Mouse (Mus musculus): ENCODE results near the gene Tmem161a. TPM values are rescaled to one million over a fixed set of nuclear protein-coding genes. Genes with fewer than 3 reads are reported as not detected.

Gene Tmem161a
- polyA plus RNA-seq, 1 experiment from 2014 or later: 43.9 TPM

GRCm38 (mm10) chr8:70193238-70193637 lies 21.1 kb downstream of the Tmem161a start:
- ATAC-seq (ENCODE audit: low FRiP score): no peak
- no peaks in the 10 kb centered on the region for H3K36me3 ChIP-seq
- no peaks in the 10 kb centered on the region; the same call in 1 of the 2 replicates for H3K27me3 ChIP-seq
- H3K4me2 ChIP-seq (replicated peaks): no peak overlapping the region
- no peaks in the 10 kb centered on the region for H3K9me3 ChIP-seq (replicated peaks)
- 0 out of 2 replicates have a peak, but pooled peaks cover 3% of the 10 kb centered on the region for H3K4me1 ChIP-seq
- H3K4me3 ChIP-seq: no peak overlapping the region
- H3K9ac ChIP-seq: peak overlapping the region; percentile 19; the same call in 1 of the 2 replicates
- H3K27ac ChIP-seq: no peak overlapping the region
- WGBS: 56% methylated on average over 5 of the region's 5 CpGs

GRCm38 (mm10) chr8:70194191-70194590 lies 22.0 kb downstream of the Tmem161a start:
- Histone ChIP-seq H3K27me3 (no peaks in the 10 kb centered on the region; the same call in 1 of the 2 replicates), H3K4me2 (replicated peaks) (no peak overlapping the region), H3K36me3 (no peaks in the 10 kb centered on the region), H3K4me3 (no peak overlapping the region), H3K27ac (no peak overlapping the region), H3K9me3 (replicated peaks) (no peaks in the 10 kb centered on the region), H3K9ac (no peak overlapping the region), H3K4me1 (0 out of 2 replicates have a peak, but pooled peaks cover 3% of the 10 kb centered on the region)
- WGBS: 76% methylated on average over 3 of the region's 3 CpGs
- ATAC-seq (ENCODE audit: low FRiP score): no peak

GRCm38 (mm10) chr8:70195762-70196161 lies 23.6 kb downstream of the Tmem161a start:
- no peaks in the 10 kb centered on the region for H3K36me3 ChIP-seq
- no peak overlapping the region for H3K9ac ChIP-seq
- H3K27me3 ChIP-seq: no peaks in the 10 kb centered on the region; the same call in 1 of the 2 replicates
- no peak for ATAC-seq (ENCODE audit: low FRiP score)
- H3K4me3 ChIP-seq: no peak overlapping the region
- 82% methylated on average over 2 of the region's 2 CpGs for WGBS
- H3K27ac ChIP-seq: no peak overlapping the region
- H3K9me3 ChIP-seq (replicated peaks): no peaks in the 10 kb centered on the region
- 0 out of 2 replicates have a peak, but pooled peaks cover 9% of the 10 kb centered on the region for H3K4me1 ChIP-seq
- no peak overlapping the region for H3K4me2 ChIP-seq (replicated peaks)

GRCm38 (mm10) chr8:70197603-70198002 lies 25.4 kb downstream of the Tmem161a start:
- no peaks in the 10 kb centered on the region for H3K9me3 ChIP-seq (replicated peaks)
- ATAC-seq (ENCODE audit: low FRiP score): no peak
- H3K36me3 ChIP-seq: no peaks in the 10 kb centered on the region
- H3K4me1 ChIP-seq: 0 out of 2 replicates have a peak, but pooled peaks cover 6% of the 10 kb centered on the region
- 0 out of 2 replicates have a peak overlapping the region, but pooled peaks have one; percentile 0 for H3K9ac ChIP-seq
- no peaks in the 10 kb centered on the region; the same call in 1 of the 2 replicates for H3K27me3 ChIP-seq
- H3K4me3 ChIP-seq: no peak overlapping the region
- H3K27ac ChIP-seq: no peak overlapping the region
- 50% methylated on average over 7 of the region's 7 CpGs for WGBS
- no peak overlapping the region for H3K4me2 ChIP-seq (replicated peaks)

- no peaks in the 10 kb centered on the region for H3K36me3 ChIP-seq
- ATAC-seq (ENCODE audit: low FRiP score): no peak
- H3K4me3 ChIP-seq: no peak overlapping the region
- H3K4me1 ChIP-seq: 0 out of 2 replicates have a peak, but pooled peaks cover 6% of the 10 kb centered on the region
- no peaks in the 10 kb centered on the region; the same call in 1 of the 2 replicates for H3K27me3 ChIP-seq
- no peaks in the 10 kb centered on the region for H3K9me3 ChIP-seq (replicated peaks)
- 68% methylated on average over 5 of the region's 5 CpGs for WGBS
- 0 out of 2 replicates have a peak overlapping the region, but pooled peaks have one; percentile 10 for H3K9ac ChIP-seq
- no peak overlapping the region for H3K4me2 ChIP-seq (replicated peaks)
- H3K27ac ChIP-seq: no peak overlapping the region
Measured at GRCm38 (mm10) chr8:70200098-70200681, 28.0 kb downstream of the Tmem161a start.

- 79% methylated on average over 3 of the region's 3 CpGs for WGBS
- Histone ChIP-seq H3K36me3 (no peaks in the 10 kb centered on the region), H3K9me3 (replicated peaks) (no peaks in the 10 kb centered on the region), H3K27me3 (no peaks in the 10 kb centered on the region; the same call in 1 of the 2 replicates), H3K4me2 (replicated peaks) (no peak overlapping the region), H3K4me1 (0 out of 2 replicates have a peak, but pooled peaks cover 6% of the 10 kb centered on the region), H3K27ac (no peak overlapping the region), H3K9ac (no peak overlapping the region), H3K4me3 (no peak overlapping the region)
- ATAC-seq (ENCODE audit: low FRiP score): no peak
Measured at GRCm38 (mm10) chr8:70201417-70201816, 29.3 kb downstream of the Tmem161a start.

GRCm38 (mm10) chr8:70203072-70203471 lies 30.9 kb downstream of the Tmem161a start:
- 81% methylated on average over 4 of the region's 4 CpGs for WGBS
- ATAC-seq (ENCODE audit: low FRiP score): no peak
- Histone ChIP-seq H3K4me3 (no peak overlapping the region), H3K9me3 (replicated peaks) (no peaks in the 10 kb centered on the region), H3K27me3 (no peaks in the 10 kb centered on the region), H3K27ac (no peak overlapping the region), H3K36me3 (no peaks in the 10 kb centered on the region), H3K4me1 (0 out of 2 replicates have a peak, but pooled peaks cover 6% of the 10 kb centered on the region), H3K9ac (no peak overlapping the region), H3K4me2 (replicated peaks) (no peak overlapping the region)

- Histone ChIP-seq H3K27me3 (peaks cover under 1% of the 10 kb centered on the region; the same call in 1 of the 2 replicates), H3K4me2 (replicated peaks) (no peak overlapping the region), H3K36me3 (no peaks in the 10 kb centered on the region), H3K4me1 (0 out of 2 replicates have a peak, but pooled peaks cover 6% of the 10 kb centered on the region), H3K9ac (no peak overlapping the region), H3K9me3 (replicated peaks) (no peaks in the 10 kb centered on the region), H3K27ac (no peak overlapping the region), H3K4me3 (no peak overlapping the region)
- 75% methylated on average over 1 of the region's 1 CpGs for WGBS
- no peak for ATAC-seq (ENCODE audit: low FRiP score)
Measured at GRCm38 (mm10) chr8:70204757-70205156, 32.6 kb downstream of the Tmem161a start.

- Histone ChIP-seq H3K4me2 (replicated peaks) (no peak overlapping the region), H3K9me3 (replicated peaks) (no peaks in the 10 kb centered on the region), H3K27me3 (peaks cover 19% of the 10 kb centered on the region), H3K27ac (no peak overlapping the region), H3K4me3 (no peak overlapping the region), H3K36me3 (no peaks in the 10 kb centered on the region), H3K4me1 (peaks cover 9% of the 10 kb centered on the region), H3K9ac (no peak overlapping the region)
- 50% methylated on average over 1 of the region's 1 CpGs for WGBS
- no peak for ATAC-seq (ENCODE audit: low FRiP score)
Measured at GRCm38 (mm10) chr8:70208130-70208529, 36.0 kb downstream of the Tmem161a start.

- H3K4me2 ChIP-seq (replicated peaks): 0 out of 2 replicates have a peak overlapping the region, but pooled peaks have one; percentile 27
- H3K27me3 ChIP-seq: peaks cover 19% of the 10 kb centered on the region
- no peak for ATAC-seq (ENCODE audit: low FRiP score)
- WGBS: 29% methylated on average over 8 of the region's 8 CpGs
- H3K9me3 ChIP-seq (replicated peaks): no peaks in the 10 kb centered on the region
- H3K4me1 ChIP-seq: peaks cover 11% of the 10 kb centered on the region
- H3K4me3 ChIP-seq: no peak overlapping the region
- H3K9ac ChIP-seq: no peak overlapping the region
- H3K27ac ChIP-seq: no peak overlapping the region
- no peaks in the 10 kb centered on the region for H3K36me3 ChIP-seq
Measured at GRCm38 (mm10) chr8:70210538-70210937, 38.4 kb downstream of the Tmem161a start.

GRCm38 (mm10) chr8:70211275-70211674 lies 39.1 kb downstream of the Tmem161a start:
- Histone ChIP-seq H3K4me1 (peaks cover 11% of the 10 kb centered on the region), H3K27ac (no peak overlapping the region), H3K4me3 (peak overlapping the region; percentile 62), H3K4me2 (replicated peaks) (peak overlapping the region; percentile 91), H3K36me3 (no peaks in the 10 kb centered on the region), H3K27me3 (peaks cover 19% of the 10 kb centered on the region), H3K9me3 (replicated peaks) (no peaks in the 10 kb centered on the region), H3K9ac (peak overlapping the region; percentile 73; the same call in 1 of the 2 replicates)
- WGBS: 72% methylated on average over 1 of the region's 1 CpGs
- no peak for ATAC-seq (ENCODE audit: low FRiP score)

- ATAC-seq (ENCODE audit: low FRiP score): no peak; the same call in 1 of the 2 replicates
- H3K27me3 ChIP-seq: peaks cover 21% of the 10 kb centered on the region
- H3K36me3 ChIP-seq: no peaks in the 10 kb centered on the region
- peaks cover 11% of the 10 kb centered on the region for H3K4me1 ChIP-seq
- peak overlapping the region; percentile 91 for H3K4me2 ChIP-seq (replicated peaks)
- H3K9me3 ChIP-seq (replicated peaks): no peaks in the 10 kb centered on the region
- no peak overlapping the region; the same call in 1 of the 2 replicates for H3K27ac ChIP-seq
- WGBS: 5% methylated on average over 29 of the region's 31 CpGs
- H3K9ac ChIP-seq: peak overlapping the region; percentile 73
- H3K4me3 ChIP-seq: peak overlapping the region; percentile 62
Measured at GRCm38 (mm10) chr8:70211726-70212111, 39.6 kb downstream of the Tmem161a start.

Data from hindbrain, embryonic 12.5 days (tissue).